Mouse (Mus musculus) embryonic facial prominence, embryonic 15.5 days (tissue): ENCODE results near the gene Colgalt2. TPM values are rescaled to one million over a fixed set of nuclear protein-coding genes. Genes with fewer than 3 reads are reported as not detected.
A peak's percentile ranks its signal among the peaks of the same experiment; 100 is the strongest.

Experiments used
- ATAC-seq: fragments of 200-750 bp; cut with Nextera tagmentation; 2 replicates; pipeline ENCODE4 v1.8.0; 2017; ENCODE audit warnings: low read depth, moderate TSS enrichment; ENCODE audit not compliant: insufficient number of reproducible peaks, low FRiP score, low TSS enrichment
- H3K27ac ChIP-seq: fragments of 300-500 bp; sonication (generic); replicated peaks from 2 replicates; pipeline ENCODE4 v1.5.1; 2015; ENCODE audit warnings: mild to moderate bottlenecking, inconsistent platforms
- H3K27me3 ChIP-seq: fragments of 300-500 bp; sonication (generic); 2 replicates; pipeline ENCODE4 v1.6.1; 2015; ENCODE audit warnings: inconsistent platforms
- H3K36me3 ChIP-seq: fragments of 300-500 bp; sonication (generic); 2 replicates; pipeline ENCODE4 v1.6.1; 2015; ENCODE audit warnings: mild to moderate bottlenecking, inconsistent platforms
- H3K4me1 ChIP-seq: fragments of 300-500 bp; sonication (generic); 2 replicates; pipeline ENCODE4 v1.6.1; 2015; ENCODE audit warnings: inconsistent platforms
- H3K4me2 ChIP-seq: fragments of 300-500 bp; sonication (generic); replicated peaks from 2 replicates; pipeline ENCODE4 v1.6.1; 2015; ENCODE audit warnings: mild to moderate bottlenecking, inconsistent platforms
- H3K4me3 ChIP-seq: fragments of 300-500 bp; sonication (generic); replicated peaks from 2 replicates; pipeline ENCODE4 v1.5.1; 2015; ENCODE audit warnings: mild to moderate bottlenecking, inconsistent platforms
- H3K9ac ChIP-seq: fragments of 300-500 bp; sonication (generic); 2 replicates; pipeline ENCODE4 v1.6.1; 2015; ENCODE audit warnings: inconsistent platforms
- H3K9me3 ChIP-seq: fragments of 300-500 bp; sonication (generic); replicated peaks from 2 replicates; pipeline ENCODE4 v1.6.1; 2016; ENCODE audit warnings: inconsistent platforms
- WGBS: fragments of 180-500 bp; shearing (Covaris S2); methylation state at CpG from one replicate; pipeline ENCODE4 v1.1.7; 2015; 5-methylcytosine and 5-hydroxymethylcytosine counted together
- polyA plus RNA-seq: library from polyadenylated mRNA; unstranded; fragments of >200 nt; fragmentation: Nextera tagmentation; extraction: Ambion mirVana; gene quantifications from 2 replicates; pipeline ENCODE4 v1.2.1, GENCODE M21; 2015

Gene Colgalt2
- polyA plus RNA-seq, 1 experiment from 2014 or later, result 4.7 TPM

DNA sequence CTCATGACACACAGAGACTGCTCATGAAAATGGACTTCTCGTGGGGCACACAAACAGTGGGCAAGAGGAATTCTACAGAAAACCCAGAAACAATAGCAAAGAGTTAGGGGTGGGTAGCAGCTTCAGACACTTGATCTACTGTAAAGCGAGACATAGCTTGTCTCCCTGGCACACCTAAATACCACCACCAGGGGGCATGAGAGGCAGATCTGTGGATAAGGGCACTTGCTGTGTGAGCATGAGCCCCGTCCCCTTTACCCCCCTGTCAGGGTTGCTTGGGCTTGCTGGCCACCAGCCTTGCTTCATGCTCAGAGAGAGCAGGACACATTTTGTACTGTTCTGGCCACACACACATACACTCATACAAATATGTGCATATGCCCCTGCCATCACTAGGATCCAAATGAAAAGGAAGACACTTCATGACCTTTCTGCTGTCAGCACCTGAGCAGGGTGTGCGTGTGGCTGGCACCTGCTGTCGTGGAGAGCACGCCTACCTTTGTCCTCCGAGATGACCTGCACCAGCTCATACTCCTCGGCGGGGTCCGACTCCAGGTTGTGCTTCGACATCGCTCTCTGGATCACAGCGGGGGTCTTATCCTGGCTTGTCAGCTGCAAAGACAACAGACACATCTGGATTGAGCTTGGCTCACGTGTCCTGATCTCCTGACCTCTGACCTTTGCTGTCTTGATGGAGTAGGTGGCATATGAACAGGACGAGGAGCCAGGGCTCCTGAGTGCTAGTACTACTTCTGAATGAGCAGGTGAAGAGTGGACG lies 121.4 kb downstream of the Colgalt2 start:
- no peak for ATAC-seq
- no peak overlapping the region for H3K27ac ChIP-seq
- H3K4me1 ChIP-seq, result no peaks in the 10 kb centered on the region
- no peak overlapping the region for H3K4me2 ChIP-seq
- no peak overlapping the region for H3K9ac ChIP-seq
- no peaks in the 10 kb centered on the region for H3K27me3 ChIP-seq
- no peak overlapping the region for H3K4me3 ChIP-seq
- peaks cover 46% of the 10 kb centered on the region for H3K36me3 ChIP-seq
- H3K9me3 ChIP-seq, result no peaks in the 10 kb centered on the region
- 76% methylated on average over 16 of the region's 16 CpGs for WGBS

DNA sequence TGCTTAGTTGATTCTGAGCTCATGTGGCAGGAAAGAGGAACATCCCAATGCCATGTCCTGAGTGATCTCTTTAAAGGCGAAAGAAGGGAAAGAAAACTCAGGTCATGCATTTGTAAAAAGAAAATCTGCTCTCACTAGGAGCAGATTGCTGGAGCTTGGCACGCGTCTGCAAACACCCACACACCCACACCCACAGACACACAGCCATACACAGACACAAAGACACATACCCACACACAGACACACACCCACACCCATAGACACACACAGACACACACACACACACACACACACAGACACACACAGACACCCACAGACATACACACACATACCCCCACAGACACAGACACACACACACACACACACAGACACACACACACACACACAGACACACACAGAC lies 122.6 kb downstream of the Colgalt2 start:
- H3K9me3 ChIP-seq, result no peaks in the 10 kb centered on the region
- H3K4me3 ChIP-seq, result no peak overlapping the region
- ATAC-seq, result no peak
- no peak overlapping the region for H3K4me2 ChIP-seq
- H3K36me3 ChIP-seq, result peaks cover 53% of the 10 kb centered on the region
- no peaks in the 10 kb centered on the region for H3K27me3 ChIP-seq
- WGBS, result 88% methylated on average over 3 of the region's 3 CpGs
- H3K27ac ChIP-seq, result no peak overlapping the region
- no peak overlapping the region for H3K9ac ChIP-seq
- H3K4me1 ChIP-seq, result no peaks in the 10 kb centered on the region

DNA sequence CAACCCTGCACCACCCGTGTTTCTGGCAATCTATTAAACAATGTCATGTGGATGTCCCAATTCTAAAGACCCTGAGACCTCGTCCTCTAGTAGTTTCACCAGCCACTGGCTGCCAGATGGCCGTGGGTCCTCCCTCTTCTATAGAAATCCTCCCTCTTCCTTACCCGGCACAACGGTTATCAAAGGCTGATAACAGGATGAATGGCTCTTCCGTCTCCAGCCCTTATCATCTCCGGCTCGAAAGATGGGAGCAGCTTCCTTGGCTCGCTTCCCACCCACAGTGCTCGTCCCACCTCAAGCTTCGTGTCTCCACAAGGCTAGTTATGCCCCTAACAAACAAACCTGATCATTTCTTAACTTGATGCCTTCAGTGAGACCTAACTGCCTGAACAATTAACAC lies 123.7 kb downstream of the Colgalt2 start:
- Histone ChIP-seq H3K4me3 (no peak overlapping the region), H3K4me2 (no peak overlapping the region), H3K4me1 (no peaks in the 10 kb centered on the region), H3K9me3 (no peaks in the 10 kb centered on the region), H3K27me3 (no peaks in the 10 kb centered on the region), H3K36me3 (peaks cover 48% of the 10 kb centered on the region), H3K27ac (no peak overlapping the region), H3K9ac (no peak overlapping the region)
- WGBS, result 88% methylated on average over 11 of the region's 11 CpGs
- no peak for ATAC-seq

GRCm38 (mm10) chr1:152524098-152524892 lies 124.7 kb downstream of the Colgalt2 start:
- no peaks in the 10 kb centered on the region for H3K27me3 ChIP-seq
- H3K4me1 ChIP-seq, result no peaks in the 10 kb centered on the region
- peaks cover 38% of the 10 kb centered on the region for H3K36me3 ChIP-seq
- WGBS, result 84% methylated on average over 22 of the region's 22 CpGs
- H3K27ac ChIP-seq, result no peak overlapping the region
- no peak for ATAC-seq
- no peak overlapping the region for H3K4me3 ChIP-seq
- no peak overlapping the region for H3K4me2 ChIP-seq
- no peak overlapping the region for H3K9ac ChIP-seq
- no peaks in the 10 kb centered on the region for H3K9me3 ChIP-seq

GRCm38 (mm10) chr1:152524987-152525648 lies 125.5 kb downstream of the Colgalt2 start:
- 16% methylated on average over 6 of the region's 6 CpGs for WGBS
- H3K4me3 ChIP-seq, result no peak overlapping the region
- no peak overlapping the region for H3K4me2 ChIP-seq
- ATAC-seq, result peak; percentile 60
- peaks cover 32% of the 10 kb centered on the region for H3K36me3 ChIP-seq
- no peaks in the 10 kb centered on the region for H3K27me3 ChIP-seq
- no peak overlapping the region for H3K9ac ChIP-seq
- H3K9me3 ChIP-seq, result no peaks in the 10 kb centered on the region
- no peak overlapping the region for H3K27ac ChIP-seq
- no peaks in the 10 kb centered on the region for H3K4me1 ChIP-seq

GRCm38 (mm10) chr1:152526154-152526553 lies 126.5 kb downstream of the Colgalt2 start:
- H3K4me2 ChIP-seq, result no peak overlapping the region
- H3K4me3 ChIP-seq, result no peak overlapping the region
- H3K9ac ChIP-seq, result no peak overlapping the region
- H3K36me3 ChIP-seq, result peaks cover 34% of the 10 kb centered on the region
- no peaks in the 10 kb centered on the region for H3K9me3 ChIP-seq
- no peaks in the 10 kb centered on the region for H3K27me3 ChIP-seq
- no peak overlapping the region for H3K27ac ChIP-seq
- ATAC-seq, result no peak
- WGBS, result 82% methylated on average over 9 of the region's 9 CpGs
- no peaks in the 10 kb centered on the region for H3K4me1 ChIP-seq

GRCm38 (mm10) chr1:152528214-152528613 lies 128.6 kb downstream of the Colgalt2 start:
- Histone ChIP-seq H3K9me3 (no peaks in the 10 kb centered on the region), H3K4me3 (no peak overlapping the region), H3K27me3 (no peaks in the 10 kb centered on the region), H3K9ac (no peak overlapping the region), H3K4me2 (no peak overlapping the region), H3K4me1 (peaks cover 8% of the 10 kb centered on the region; the same call in 1 of the 2 replicates), H3K36me3 (peaks cover 34% of the 10 kb centered on the region), H3K27ac (no peak overlapping the region)
- no peak for ATAC-seq
- WGBS, result 80% methylated on average over 6 of the region's 6 CpGs

DNA sequence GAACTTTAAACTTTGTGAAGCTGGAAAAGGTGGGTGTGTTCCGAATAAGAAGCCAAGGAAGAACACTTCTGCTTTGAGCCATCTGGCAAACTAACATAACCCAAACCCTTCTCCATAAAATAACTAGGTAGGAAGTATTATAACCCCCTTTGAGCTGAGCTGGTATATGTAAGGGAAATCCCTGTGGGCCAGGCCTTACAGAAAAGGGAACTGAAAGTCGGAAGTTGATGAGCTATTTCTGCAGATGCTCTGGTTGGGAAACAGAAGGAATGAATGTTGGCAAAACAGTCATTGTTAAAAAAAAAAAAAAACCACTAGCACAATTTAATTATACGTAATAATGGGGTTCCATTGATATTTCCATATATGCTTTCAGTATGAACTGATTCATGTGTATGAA lies 129.1 kb downstream of the Colgalt2 start:
- H3K4me2 ChIP-seq, result no peak overlapping the region
- no peak overlapping the region for H3K27ac ChIP-seq
- H3K4me1 ChIP-seq, result peaks cover 8% of the 10 kb centered on the region; the same call in 1 of the 2 replicates
- WGBS, result 86% methylated on average over 3 of the region's 3 CpGs
- H3K9ac ChIP-seq, result no peak overlapping the region
- H3K4me3 ChIP-seq, result no peak overlapping the region
- ATAC-seq, result no peak
- no peaks in the 10 kb centered on the region for H3K27me3 ChIP-seq
- no peaks in the 10 kb centered on the region for H3K9me3 ChIP-seq
- H3K36me3 ChIP-seq, result peaks cover 35% of the 10 kb centered on the region

DNA sequence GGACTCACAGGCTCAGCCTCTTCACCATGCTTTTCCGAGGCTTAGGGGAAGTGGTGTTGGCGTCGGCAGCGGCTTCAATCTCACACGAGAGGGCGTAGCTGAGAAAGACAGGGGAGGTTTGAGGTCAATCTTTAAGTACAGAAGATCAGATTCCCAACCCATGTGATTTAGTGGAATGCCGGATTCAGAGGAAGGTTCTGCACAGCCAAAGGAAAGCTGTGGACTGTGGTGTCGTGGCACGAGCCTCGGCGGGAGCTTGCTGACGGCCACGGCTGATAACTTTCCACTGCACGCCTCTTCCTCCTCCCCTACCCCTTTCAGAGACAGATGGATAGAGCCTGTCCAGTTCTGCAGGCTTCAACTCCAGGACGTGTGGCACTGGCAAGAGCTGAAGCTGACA lies 131.9 kb downstream of the Colgalt2 start:
- H3K4me3 ChIP-seq, result no peak overlapping the region
- 0 out of 2 replicates have a peak overlapping the region, but pooled peaks have one; percentile 4 for H3K27ac ChIP-seq
- H3K36me3 ChIP-seq, result peaks cover 24% of the 10 kb centered on the region
- H3K4me1 ChIP-seq, result peaks cover 8% of the 10 kb centered on the region; the same call in 1 of the 2 replicates
- WGBS, result 42% methylated on average over 15 of the region's 15 CpGs
- ATAC-seq, result peak; percentile 80
- 0 out of 2 replicates have a peak overlapping the region, but pooled peaks have one; percentile 17 for H3K4me2 ChIP-seq
- H3K9me3 ChIP-seq, result no peaks in the 10 kb centered on the region
- no peak overlapping the region for H3K9ac ChIP-seq
- no peaks in the 10 kb centered on the region for H3K27me3 ChIP-seq

- H3K36me3 ChIP-seq, result peaks cover 47% of the 10 kb centered on the region
- no peak overlapping the region for H3K4me3 ChIP-seq
- no peaks in the 10 kb centered on the region for H3K9me3 ChIP-seq
- no peak overlapping the region for H3K27ac ChIP-seq
- H3K4me1 ChIP-seq, result peaks cover 8% of the 10 kb centered on the region; the same call in 1 of the 2 replicates
- 82% methylated on average over 7 of the region's 7 CpGs for WGBS
- H3K4me2 ChIP-seq, result no peak overlapping the region
- H3K9ac ChIP-seq, result no peak overlapping the region
- no peak for ATAC-seq
- H3K27me3 ChIP-seq, result no peaks in the 10 kb centered on the region
Measured at GRCm38 (mm10) chr1:152534531-152534930, 134.9 kb downstream of the Colgalt2 start.

GRCm38 (mm10) chr1:152536416-152537018 lies 136.9 kb downstream of the Colgalt2 start:
- H3K27me3 ChIP-seq, result no peaks in the 10 kb centered on the region
- peaks cover 7% of the 10 kb centered on the region; the same call in 1 of the 2 replicates for H3K4me1 ChIP-seq
- H3K27ac ChIP-seq, result no peak overlapping the region
- peaks cover 42% of the 10 kb centered on the region for H3K36me3 ChIP-seq
- no peak overlapping the region for H3K4me3 ChIP-seq
- no peak overlapping the region for H3K9ac ChIP-seq
- no peak overlapping the region for H3K4me2 ChIP-seq
- H3K9me3 ChIP-seq, result no peaks in the 10 kb centered on the region
- WGBS, result 65% methylated on average over 16 of the region's 16 CpGs
- ATAC-seq, result no peak
